Mouse (Mus musculus): ENCODE data around the gene Slc7a5.

GRCm38 (mm10) chr8:121932668-121933520, 25.4 kb upstream of the Slc7a5 start:
- TF ChIP-seq ZC3H11A (IDR thresholded peaks at IDR 0.05; ENCODE audit: borderline replicate concordance, low read depth, low read length) = no peak
- no peak for TF ChIP-seq HCFC1 (IDR thresholded peaks at IDR 0.05; ENCODE audit: borderline replicate concordance, insufficient read depth, low read length)
- no peak for TF ChIP-seq MAFK (IDR thresholded peaks at IDR 0.05; ENCODE audit: insufficient read depth, low read depth, low read length)
- TF ChIP-seq ZNF384 (IDR thresholded peaks at IDR 0.05; ENCODE audit: low read depth, low read length) = no peak
- TF ChIP-seq CHD2 (IDR thresholded peaks at IDR 0.05; ENCODE audit: low read depth, low read length) = no peak

Data from ES-E14 (cell line).